Mouse (Mus musculus) MEL (cell line): ENCODE data around the gene Grik1. TPM values are rescaled to one million over a fixed set of nuclear protein-coding genes. Genes with fewer than 3 reads are reported as not detected.

Source experiments
- DNase-seq: peaks from one replicate; pipeline ENCODE4 v3.0.0; 2011; ENCODE audit warnings: low read depth, low spot score
- H3K27ac ChIP-seq: 2 replicates; pipeline ENCODE4 v1.5.1; 2012; ENCODE audit warnings: low read depth, mild to moderate bottlenecking, control low read depth, low read length, moderate library complexity; ENCODE audit not compliant: control insufficient read depth
- H3K27me3 ChIP-seq, 2 experiments: fragments of 150-350 bp in 1 of 2; sonication (generic) in 1 of 2; 2 replicates each; pipeline ENCODE4 v1.6.1; 2012; ENCODE audit warnings: low read length in 2 of 2, mild to moderate bottlenecking in 2 of 2, improper control_type of control experiment in 1 of 2, moderate library complexity in 1 of 2; ENCODE audit not compliant: insufficient read depth in 2 of 2, control insufficient read depth in 1 of 2
- H3K36me3 ChIP-seq, 2 experiments: 2 replicates each; pipeline ENCODE4 v1.6.1; 2012 to 2014; ENCODE audit warnings: low read length in 2 of 2, improper control_type of control experiment in 1 of 2, inconsistent platforms in 1 of 2, mild to moderate bottlenecking in 1 of 2; ENCODE audit not compliant: insufficient read depth in 2 of 2, control insufficient read depth in 1 of 2
- H3K4me1 ChIP-seq, 2 experiments: fragments of 150-350 bp in 1 of 2; sonication (generic) in 1 of 2; 2 replicates each; pipeline ENCODE4 v1.6.1; 2012; ENCODE audit warnings: low read length in 2 of 2, improper control_type of control experiment in 1 of 2, mild to moderate bottlenecking in 1 of 2; ENCODE audit not compliant: insufficient read depth in 2 of 2, control insufficient read depth in 1 of 2
- H3K4me3 ChIP-seq, 2 experiments: fragments of 150-350 bp in 1 of 2; sonication (generic) in 1 of 2; 2 replicates each; pipeline ENCODE4 v1.5.1; 2012; ENCODE audit warnings: low read depth in 2 of 2, low read length in 2 of 2, mild to moderate bottlenecking in 2 of 2, moderate library complexity in 2 of 2, control low read depth in 1 of 2, improper control_type of control experiment in 1 of 2; ENCODE audit not compliant: control insufficient read depth in 1 of 2, insufficient read depth in 1 of 2
- H3K79me2 ChIP-seq: 2 replicates; pipeline ENCODE4 v1.6.1; 2012; ENCODE audit warnings: mild to moderate bottlenecking, low read length, moderate library complexity; ENCODE audit not compliant: control insufficient read depth, poor library complexity, insufficient read depth
- H3K9ac ChIP-seq: 2 replicates; pipeline ENCODE4 v1.6.1; 2012; ENCODE audit warnings: low read depth, mild to moderate bottlenecking, control low read depth, low read length, moderate library complexity; ENCODE audit not compliant: control insufficient read depth, poor library complexity, severe bottlenecking
- H3K9me3 ChIP-seq: fragments of 150-350 bp; sonication (generic); replicated peaks from 2 replicates; pipeline ENCODE4 v1.6.1; 2012; ENCODE audit warnings: mild to moderate bottlenecking, low read length, improper control_type of control experiment, moderate library complexity; ENCODE audit not compliant: insufficient read depth
- CHD1 ChIP-seq: IDR thresholded peaks from 2 replicates; pipeline ENCODE4 v1.6.1; 2012; ENCODE audit warnings: low read depth, mild to moderate bottlenecking, inconsistent platforms, low read length, improper control_type of control experiment
- ELF1 ChIP-seq: IDR thresholded peaks from 2 replicates; pipeline ENCODE4 v1.6.1; 2014; ENCODE audit warnings: low read depth, mild to moderate bottlenecking, inconsistent platforms, low read length, improper control_type of control experiment, moderate library complexity
- GABPA ChIP-seq: IDR thresholded peaks from 2 replicates; pipeline ENCODE4 v1.6.1; 2012; ENCODE audit warnings: low read depth, mild to moderate bottlenecking, inconsistent platforms, low read length, improper control_type of control experiment, moderate library complexity
- GATA1 ChIP-seq: IDR thresholded peaks from 2 replicates; pipeline ENCODE4 v1.6.1; 2011; ENCODE audit warnings: low read depth, low read length, improper control_type of control experiment
- HCFC1 ChIP-seq: IDR thresholded peaks from 2 replicates; pipeline ENCODE4 v1.6.1; 2012; ENCODE audit warnings: low read depth, mild to moderate bottlenecking, inconsistent platforms, low read length, improper control_type of control experiment, moderate library complexity
- MAZ ChIP-seq: IDR thresholded peaks from 2 replicates; pipeline ENCODE4 v1.6.1; 2012; ENCODE audit warnings: low read depth, mild to moderate bottlenecking, inconsistent platforms, low read length, improper control_type of control experiment
- MXI1 ChIP-seq: IDR thresholded peaks from 2 replicates; pipeline ENCODE4 v1.6.1; 2011; ENCODE audit warnings: mild to moderate bottlenecking, low read depth, low read length, improper control_type of control experiment
- MYB ChIP-seq: IDR thresholded peaks from 2 replicates; pipeline ENCODE4 v1.6.1; 2011; ENCODE audit warnings: mild to moderate bottlenecking, low read depth, low read length, improper control_type of control experiment
- NRF1 ChIP-seq: IDR thresholded peaks from 2 replicates; pipeline ENCODE4 v1.6.1; 2014; ENCODE audit warnings: low read depth, mild to moderate bottlenecking, inconsistent platforms, low read length, improper control_type of control experiment, moderate library complexity; ENCODE audit not compliant: poor library complexity, insufficient read depth, severe bottlenecking
- POLR2A ChIP-seq, 2 experiments: IDR thresholded peaks; 2 replicates each; pipeline ENCODE4 v1.6.1; 2011 to 2012; ENCODE audit warnings: low read length in 2 of 2, mild to moderate bottlenecking in 2 of 2, control low read depth in 1 of 2, improper control_type of control experiment in 1 of 2, low read depth in 1 of 2, moderate library complexity in 1 of 2; ENCODE audit not compliant: control insufficient read depth in 1 of 2, insufficient read depth in 1 of 2, poor library complexity in 1 of 2
- POLR2AphosphoS5 ChIP-seq: IDR thresholded peaks from 2 replicates; pipeline ENCODE4 v1.6.1; 2012; ENCODE audit warnings: low read depth, borderline replicate concordance, mild to moderate bottlenecking, inconsistent platforms, low read length, moderate library complexity, mixed read lengths
- RCOR1 ChIP-seq: IDR thresholded peaks from 2 replicates; pipeline ENCODE4 v1.6.1; 2012; ENCODE audit warnings: low read depth, mild to moderate bottlenecking, inconsistent platforms, low read length, improper control_type of control experiment
- SIN3A ChIP-seq: IDR thresholded peaks from 2 replicates; pipeline ENCODE4 v1.6.1; 2012; ENCODE audit warnings: low read length, improper control_type of control experiment, inconsistent platforms
- TBP ChIP-seq: IDR thresholded peaks from 2 replicates; pipeline ENCODE4 v1.8.0; 2011; ENCODE audit warnings: low read depth, low read length, improper control_type of control experiment
- TCF12 ChIP-seq: IDR thresholded peaks from 2 replicates; pipeline ENCODE4 v1.6.1; 2014; ENCODE audit warnings: low read depth, mild to moderate bottlenecking, inconsistent platforms, low read length, improper control_type of control experiment, moderate library complexity
- UBTF ChIP-seq: IDR thresholded peaks from 2 replicates; pipeline ENCODE4 v1.6.1; 2012; ENCODE audit warnings: low read depth, mild to moderate bottlenecking, inconsistent platforms, low read length, improper control_type of control experiment, moderate library complexity, borderline replicate concordance; ENCODE audit not compliant: insufficient read depth
- USF1 ChIP-seq: IDR thresholded peaks from 2 replicates; pipeline ENCODE4 v1.6.1; 2014; ENCODE audit warnings: low read depth, mild to moderate bottlenecking, inconsistent platforms, low read length, improper control_type of control experiment, moderate library complexity
- ZC3H11A ChIP-seq: IDR thresholded peaks from 2 replicates; pipeline ENCODE4 v1.6.1; 2012; ENCODE audit warnings: low read depth, mild to moderate bottlenecking, inconsistent platforms, low read length, improper control_type of control experiment
- ZKSCAN1 ChIP-seq: IDR thresholded peaks from 2 replicates; pipeline ENCODE4 v1.6.1; 2012; ENCODE audit warnings: low read depth, mild to moderate bottlenecking, inconsistent platforms, low read length, improper control_type of control experiment, moderate library complexity
- ZMIZ1 ChIP-seq: IDR thresholded peaks from 2 replicates; pipeline ENCODE4 v1.6.1; 2012; ENCODE audit warnings: low read depth, mild to moderate bottlenecking, inconsistent platforms, low read length, improper control_type of control experiment, moderate library complexity
- ZNF384 ChIP-seq: IDR thresholded peaks from 2 replicates; pipeline ENCODE4 v1.6.1; 2012; ENCODE audit warnings: low read depth, mild to moderate bottlenecking, inconsistent platforms, low read length, improper control_type of control experiment
- polyA plus RNA-seq, 2 experiments: library from polyadenylated mRNA; stranded (reverse) in 1 of 2; unstranded in 1 of 2; fragments of >175 nt in 1 of 2; fragments of >200 nt in 1 of 2; gene quantifications; 2 replicates each; pipeline versions ENCODE4 v1.2.1 to v1.2.4; 2012; ENCODE audit warnings: low replicate concordance in 2 of 2, low read depth in 1 of 2; ENCODE audit not compliant: insufficient read length in 2 of 2, insufficient read depth in 1 of 2, missing spikeins in 1 of 2
- total RNA-seq: library from RNA; depleted of rRNA; stranded (reverse); fragments of 300-350 nt; gene quantifications from 2 replicates; pipeline ENCODE4 v1.2.3, GENCODE M21; 2012

Grik1 gene
- total and polyA plus RNA-seq, 3 experiments, result not detected

GRCm38 (mm10) chr16:88187433-88188037, 102.5 kb downstream of the Grik1 start:
- Histone ChIP-seq H3K36me3 (no peaks in the 10 kb centered on the region), H3K9me3 (no peaks in the 10 kb centered on the region), H3K27me3 (no peaks in the 10 kb centered on the region), H3K4me3 (no peak overlapping the region), H3K4me1 (no peaks in the 10 kb centered on the region), H3K9ac (no peak overlapping the region), H3K79me2 (no peaks in the 10 kb centered on the region), H3K27ac (no peak overlapping the region)
- TF ChIP-seq MYB (no peak), ZC3H11A (no peak), TCF12 (no peak), ELF1 (no peak), POLR2A (IDR thresholded peaks at IDR 0.05; ENCODE audit: control insufficient read depth in 1 of 2, insufficient read depth in 1 of 2, low read depth in 1 of 2, low read length in 2 of 2, poor library complexity in 1 of 2) (no peak), POLR2AphosphoS5 (no peak), SIN3A (no peak), HCFC1 (no peak), ZNF384 (no peak), MAZ (no peak), NRF1 (no peak), GABPA (no peak), ZKSCAN1 (no peak)
- no peak for DNase-seq

GRCm38 (mm10) chr16:88178813-88179212, 111.3 kb downstream of the Grik1 start:
- no peak overlapping the region for H3K27ac ChIP-seq
- H3K9ac ChIP-seq, result no peak overlapping the region
- no peaks in the 10 kb centered on the region for H3K9me3 ChIP-seq
- DNase-seq, result no peak
- no peaks in the 10 kb centered on the region for H3K4me1 ChIP-seq
- no peak for TF ChIP-seq ZMIZ1
- TF ChIP-seq ZNF384, result no peak
- TF ChIP-seq USF1, result no peak
- no peak for TF ChIP-seq TBP
- no peak for TF ChIP-seq RCOR1
- no peak for TF ChIP-seq GATA1
- TF ChIP-seq UBTF, result no peak
- TF ChIP-seq CHD1, result no peak
- no peak for TF ChIP-seq MXI1
- H3K27me3 ChIP-seq, result no peaks in the 10 kb centered on the region
- H3K4me3 ChIP-seq, result no peak overlapping the region
- H3K36me3 ChIP-seq, result no peaks in the 10 kb centered on the region
- no peaks in the 10 kb centered on the region for H3K79me2 ChIP-seq
